Mouse (Mus musculus): ENCODE data around the gene Pea15a.

DNA sequence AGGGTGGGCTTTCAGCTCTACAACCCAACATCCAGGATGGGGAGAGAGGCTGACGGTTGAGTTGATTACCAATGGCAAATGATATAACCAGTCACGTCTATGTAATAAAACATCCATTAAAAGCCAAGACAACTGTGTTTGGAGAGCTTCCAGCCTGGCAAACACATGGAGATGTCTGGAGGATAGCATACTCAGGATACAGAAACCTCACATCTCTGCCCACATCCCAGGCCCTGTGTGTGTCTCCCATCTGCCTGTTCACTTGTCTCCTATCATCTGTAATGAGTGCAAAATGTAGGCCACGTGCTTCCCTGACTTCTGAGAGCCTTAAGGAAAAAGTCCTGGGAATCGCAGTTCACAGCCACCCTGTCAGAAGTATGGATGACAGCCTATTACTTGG is 40.6 kb upstream of the Pea15a start:
- TF ChIP-seq CTCF (IDR thresholded peaks at IDR 0.05; ENCODE audit: extremely low read depth, insufficient read length, insufficient replicate concordance, low read depth, low read length) (no peak), POLR2A (IDR thresholded peaks at IDR 0.05; ENCODE audit: low read depth, low read length) (no peak)
